Mouse (Mus musculus): Measurements from ENCODE around the gene Exosc8. TPM values are rescaled to one million over a fixed set of nuclear protein-coding genes. Genes with fewer than 3 reads are reported as not detected.
"Not testable (repeated sequence)": the region's sequence is repeated elsewhere in the genome, so short reads cannot be mapped to it uniquely, and the experiment has no call there.

Gene Exosc8
- total RNA-seq, 2 experiments from 2014 or later: 247 to 256 TPM

- ATAC-seq (replicated peaks; ENCODE audit: low FRiP score, low TSS enrichment, poor library complexity, severe bottlenecking): no peak
These were observed 2.1 kb upstream of the Exosc8 start for GRCm38 (mm10) chr3:54737317-54737716.

GRCm38 (mm10) chr3:54736101-54736927, 1.1 kb upstream of the Exosc8 start:
- ATAC-seq (replicated peaks; ENCODE audit: low FRiP score, low TSS enrichment, poor library complexity, severe bottlenecking): peak; percentile 36; the same call in 1 of the 2 replicates

- peak; percentile 69 for ATAC-seq (replicated peaks; ENCODE audit: low FRiP score, low TSS enrichment, poor library complexity, severe bottlenecking)
These were observed 564 bp downstream of the Exosc8 start for GRCm38 (mm10) chr3:54734411-54735246.

GRCm38 (mm10) chr3:54732371-54732770, 2.8 kb downstream of the Exosc8 start:
- ATAC-seq (replicated peaks; ENCODE audit: low FRiP score, low TSS enrichment, poor library complexity, severe bottlenecking): no peak

GRCm38 (mm10) chr3:54731626-54732150, 3.5 kb downstream of the Exosc8 start:
- no peak for ATAC-seq (replicated peaks; ENCODE audit: low FRiP score, low TSS enrichment, poor library complexity, severe bottlenecking)

- no peak for ATAC-seq (replicated peaks; ENCODE audit: low FRiP score, low TSS enrichment, poor library complexity, severe bottlenecking)
These were observed 7.1 kb downstream of the Exosc8 start for GRCm38 (mm10) chr3:54728100-54728499.

- ATAC-seq (replicated peaks; ENCODE audit: low FRiP score, low TSS enrichment, poor library complexity, severe bottlenecking): no peak
These were observed 7.6 kb downstream of the Exosc8 start for GRCm38 (mm10) chr3:54727588-54727987.

- no peak for ATAC-seq (replicated peaks; ENCODE audit: low FRiP score, low TSS enrichment, poor library complexity, severe bottlenecking)
These were observed 9.8 kb downstream of the Exosc8 start for GRCm38 (mm10) chr3:54725344-54725743.

- peak; percentile 86 for ATAC-seq (replicated peaks; ENCODE audit: low FRiP score, low TSS enrichment, poor library complexity, severe bottlenecking)
These were observed 11.3 kb downstream of the Exosc8 start for GRCm38 (mm10) chr3:54723741-54724500.

- ATAC-seq (replicated peaks; ENCODE audit: low FRiP score, low TSS enrichment, poor library complexity, severe bottlenecking): no peak
These were observed 16.2 kb downstream of the Exosc8 start for GRCm38 (mm10) chr3:54718947-54719346.

GRCm38 (mm10) chr3:54717348-54717747, 17.8 kb downstream of the Exosc8 start:
- no peak for ATAC-seq (replicated peaks; ENCODE audit: low FRiP score, low TSS enrichment, poor library complexity, severe bottlenecking)

- no peak for ATAC-seq (replicated peaks; ENCODE audit: low FRiP score, low TSS enrichment, poor library complexity, severe bottlenecking)
These were observed 19.7 kb downstream of the Exosc8 start for GRCm38 (mm10) chr3:54715461-54715860.

- ATAC-seq (replicated peaks; ENCODE audit: low FRiP score, low TSS enrichment, poor library complexity, severe bottlenecking): no peak
These were observed 20.9 kb downstream of the Exosc8 start, which contains the start of gene Gm21958 for GRCm38 (mm10) chr3:54714253-54714652. Gene Gm21958, minus strand, starts transcription at chr3:54714353.

GRCm38 (mm10) chr3:54708972-54709371, 26.2 kb downstream of the Exosc8 start:
- ATAC-seq (replicated peaks; ENCODE audit: low FRiP score, low TSS enrichment, poor library complexity, severe bottlenecking): no peak

- ATAC-seq (replicated peaks; ENCODE audit: low FRiP score, low TSS enrichment, poor library complexity, severe bottlenecking): not testable (repeated sequence)
These were observed 31.1 kb downstream of the Exosc8 start for GRCm38 (mm10) chr3:54704106-54704505.

GRCm38 (mm10) chr3:54699759-54700301, 35.4 kb downstream of the Exosc8 start:
- ATAC-seq (replicated peaks; ENCODE audit: low FRiP score, low TSS enrichment, poor library complexity, severe bottlenecking): 0 out of 2 replicates have a peak, but pooled peaks have one; percentile 47

- ATAC-seq (replicated peaks; ENCODE audit: low FRiP score, low TSS enrichment, poor library complexity, severe bottlenecking): peak; percentile 28
These were observed 42.2 kb downstream of the Exosc8 start for GRCm38 (mm10) chr3:54693056-54693415.

- ATAC-seq (replicated peaks; ENCODE audit: low FRiP score, low TSS enrichment, poor library complexity, severe bottlenecking): peak; percentile 98
These were observed 42.8 kb downstream of the Exosc8 start, which contains the start of gene Supt20 for GRCm38 (mm10) chr3:54692202-54693055. Gene Supt20, plus strand, starts transcription at chr3:54692807.
